Mouse (Mus musculus) bone marrow, adult 2 months (tissue): ENCODE results near the gene Tshz2. TPM values are rescaled to one million over a fixed set of nuclear protein-coding genes. Genes with fewer than 3 reads are reported as not detected.

Experiments used
- H3K27ac ChIP-seq: fragments of 200-500 bp; 2 replicates; pipeline ENCODE4 v1.5.1; 2012; ENCODE audit warnings: low read depth, mild to moderate bottlenecking, control low read depth, inconsistent platforms, low read length; ENCODE audit not compliant: control insufficient read depth, poor library complexity, insufficient read depth
- H3K4me1 ChIP-seq: fragments of 200-500 bp; 2 replicates; pipeline ENCODE4 v1.6.1; 2011; ENCODE audit warnings: low read length; ENCODE audit not compliant: control insufficient read depth, insufficient read depth
- H3K4me3 ChIP-seq: fragments of 200-500 bp; replicated peaks from 2 replicates; pipeline ENCODE3; 2011; ENCODE audit warnings: mild to moderate bottlenecking, low read depth, low read length, control low read depth; ENCODE audit not compliant: control insufficient read depth
- CTCF ChIP-seq: fragments of 200-500 bp; IDR thresholded peaks from 2 replicates; pipeline ENCODE4 v1.5.1; 2011; ENCODE audit warnings: low read length, control low read depth; ENCODE audit not compliant: control insufficient read depth, insufficient read depth
- POLR2A ChIP-seq: fragments of 200-500 bp; IDR thresholded peaks from 2 replicates; pipeline ENCODE4 v1.6.1; 2011; ENCODE audit warnings: low read depth, mild to moderate bottlenecking, control low read depth, low read length, borderline replicate concordance; ENCODE audit not compliant: control insufficient read depth
- WGBS: fragments of 180-500 bp; shearing (Covaris S2); methylation state at CpG from one replicate; pipeline ENCODE4 v1.1.7; 2018; 5-methylcytosine and 5-hydroxymethylcytosine counted together
- polyA plus RNA-seq: library from polyadenylated mRNA; stranded (reverse); fragments of >200 nt; gene quantifications from 2 replicates; pipeline ENCODE4 v1.2.4, GENCODE M21; 2011; ENCODE audit warnings: low replicate concordance; ENCODE audit not compliant: missing spikeins, insufficient read depth, insufficient read length

The Tshz2 gene
- polyA plus RNA-seq, 1 experiment, result 1.4 TPM

- no peak overlapping the region for H3K27ac ChIP-seq
- 88% methylated on average over 24 of the region's 24 CpGs for WGBS
- H3K4me1 ChIP-seq, result no peaks in the 10 kb centered on the region
- TF ChIP-seq POLR2A (no peak), CTCF (no peak)
- no peak overlapping the region for H3K4me3 ChIP-seq
Measured at GRCm38 (mm10) chr2:170028488-170029303, 395.9 kb downstream of the Tshz2 start.

GRCm38 (mm10) chr2:170029304-170029856 is 396.6 kb downstream of the Tshz2 start:
- Histone ChIP-seq H3K4me3 (no peak overlapping the region), H3K27ac (no peak overlapping the region), H3K4me1 (no peaks in the 10 kb centered on the region)
- WGBS, result 26% methylated on average over 10 of the region's 10 CpGs
- TF ChIP-seq CTCF (no peak), POLR2A (no peak)

DNA sequence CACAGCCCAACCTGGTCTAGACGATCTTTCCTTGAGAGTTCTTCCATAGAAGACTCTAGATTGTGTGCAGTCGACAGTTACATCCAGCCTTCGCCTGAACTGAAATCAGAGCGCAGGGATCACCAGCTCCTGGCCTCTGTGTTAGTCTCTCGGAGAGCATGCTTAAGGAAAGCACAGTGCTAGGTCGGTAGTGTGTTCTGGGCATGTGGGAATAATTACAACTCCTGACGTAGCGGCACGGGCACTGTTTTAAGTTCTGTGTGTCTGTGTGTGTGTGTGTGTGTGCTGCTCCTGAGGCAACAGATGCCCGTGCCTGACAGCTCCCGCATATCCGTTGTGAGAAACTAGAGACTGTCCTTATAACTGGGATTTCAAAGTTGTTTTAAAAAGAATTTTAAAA is 398.4 kb downstream of the Tshz2 start:
- no peak for TF ChIP-seq CTCF
- no peaks in the 10 kb centered on the region for H3K4me1 ChIP-seq
- no peak overlapping the region for H3K4me3 ChIP-seq
- 88% methylated on average over 12 of the region's 12 CpGs for WGBS
- no peak overlapping the region for H3K27ac ChIP-seq

- Histone ChIP-seq H3K4me1 (no peaks in the 10 kb centered on the region), H3K27ac (no peak overlapping the region), H3K4me3 (no peak overlapping the region)
- 51% methylated on average over 8 of the region's 8 CpGs for WGBS
- no peak for TF ChIP-seq POLR2A
- no peak for TF ChIP-seq CTCF
Measured at GRCm38 (mm10) chr2:170031872-170032271, 399.1 kb downstream of the Tshz2 start.

DNA sequence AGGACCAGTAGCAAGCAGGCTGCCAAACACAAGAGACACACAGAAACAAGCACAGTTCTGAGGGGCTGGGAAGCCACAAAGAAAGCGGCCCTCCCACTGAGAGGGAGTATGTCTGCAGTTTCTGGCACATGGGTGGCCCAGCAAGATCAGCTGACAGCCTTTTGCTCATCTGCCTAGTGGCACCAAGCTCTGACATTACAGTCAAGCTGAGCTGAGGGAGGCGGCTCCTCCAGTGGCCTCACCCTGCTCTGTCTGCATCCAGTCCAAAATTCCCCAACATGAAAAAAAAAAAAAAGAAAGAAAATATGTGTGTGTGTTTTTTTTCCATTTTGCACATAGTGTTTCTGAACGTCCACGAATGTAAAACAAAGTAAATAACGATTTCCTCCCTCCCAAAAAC is 400.4 kb downstream of the Tshz2 start:
- Histone ChIP-seq H3K4me3 (no peak overlapping the region), H3K4me1 (no peaks in the 10 kb centered on the region), H3K27ac (no peak overlapping the region)
- TF ChIP-seq CTCF, result no peak
- no peak for TF ChIP-seq POLR2A
- 72% methylated on average over 5 of the region's 5 CpGs for WGBS

DNA sequence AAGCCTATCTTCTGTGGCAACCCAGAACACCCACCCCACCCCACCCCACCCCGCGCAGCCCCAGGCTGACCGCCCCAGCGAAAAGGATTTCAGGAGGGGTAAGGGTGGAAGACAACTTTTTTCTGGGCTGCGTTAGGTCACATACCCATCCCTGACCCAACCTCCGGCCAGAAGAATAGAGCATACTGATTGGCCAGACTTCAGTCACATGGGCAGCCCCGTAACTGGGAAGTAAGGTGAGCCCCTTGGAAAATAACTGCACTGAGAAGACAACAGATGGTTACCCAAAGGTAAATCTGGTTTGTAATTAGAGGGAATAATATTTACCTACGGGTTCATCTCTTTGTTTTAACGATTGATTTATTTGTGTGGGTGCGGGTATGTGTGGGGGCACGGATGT is 402.0 kb downstream of the Tshz2 start:
- TF ChIP-seq CTCF (no peak), POLR2A (no peak)
- Histone ChIP-seq H3K27ac (no peak overlapping the region), H3K4me3 (no peak overlapping the region), H3K4me1 (no peaks in the 10 kb centered on the region)
- WGBS, result 88% methylated on average over 11 of the region's 11 CpGs

DNA sequence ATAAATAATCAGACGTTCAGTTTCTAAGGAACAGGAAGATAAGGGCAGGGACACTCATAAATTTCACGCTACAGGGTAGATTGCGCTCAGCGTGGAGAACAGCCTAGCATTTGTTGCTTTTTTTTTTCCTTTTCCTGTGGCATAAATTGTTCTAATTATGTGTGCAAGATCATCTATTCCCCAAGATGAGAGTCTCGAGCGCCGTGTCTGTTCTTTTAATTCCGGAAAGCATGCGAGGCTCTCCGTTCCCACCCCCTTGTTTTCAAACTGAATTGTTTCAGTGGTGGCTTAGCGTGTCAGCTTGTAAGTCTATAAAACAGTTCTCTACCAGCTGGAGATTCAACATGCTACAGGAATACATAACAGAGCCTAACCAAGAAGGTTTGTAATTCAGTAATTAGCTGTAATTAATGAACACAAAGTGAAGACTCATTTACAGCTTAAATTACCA is 404.0 kb downstream of the Tshz2 start:
- Histone ChIP-seq H3K27ac (no peak overlapping the region), H3K4me1 (no peaks in the 10 kb centered on the region), H3K4me3 (no peak overlapping the region)
- 54% methylated on average over 11 of the region's 11 CpGs for WGBS
- TF ChIP-seq CTCF, result no peak
- TF ChIP-seq POLR2A, result no peak

GRCm38 (mm10) chr2:170037346-170037745 is 404.5 kb downstream of the Tshz2 start:
- Histone ChIP-seq H3K4me1 (no peaks in the 10 kb centered on the region), H3K27ac (no peak overlapping the region), H3K4me3 (no peak overlapping the region)
- TF ChIP-seq CTCF (no peak), POLR2A (no peak)
- 79% methylated on average over 13 of the region's 13 CpGs for WGBS
